Mouse (Mus musculus): Measurements from ENCODE around the gene Ccser1. TPM values are rescaled to one million over a fixed set of nuclear protein-coding genes. Genes with fewer than 3 reads are reported as not detected.
A peak's percentile ranks its signal among the peaks of the same experiment; 100 is the strongest.

Ccser1 gene
- polyA plus RNA-seq, 1 experiment from 2014 or later = 22.4 TPM

DNA sequence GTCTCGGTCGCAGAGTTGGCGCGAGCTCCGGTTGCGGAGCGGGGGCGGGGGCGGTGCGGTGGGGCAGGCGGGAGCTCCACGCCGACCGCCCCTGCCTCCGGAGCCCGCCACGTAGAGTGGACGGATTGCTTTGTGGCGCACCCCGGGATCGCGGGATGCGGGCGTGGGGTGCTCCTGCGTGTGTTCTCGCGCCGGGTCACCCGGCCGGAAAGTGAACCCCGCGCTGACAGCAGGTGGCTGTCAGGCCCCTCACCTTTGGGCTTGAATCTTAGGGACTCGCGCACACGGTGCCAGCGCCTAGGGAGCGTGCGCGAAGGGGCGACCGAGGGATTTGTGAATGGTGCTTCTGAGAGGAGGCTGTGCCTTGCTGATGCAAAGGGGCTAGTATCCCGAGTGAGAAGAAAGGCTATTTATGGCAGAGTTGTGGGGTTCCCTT, 650 bp downstream of the Ccser1 start:
- H3K27me3 ChIP-seq = no peaks in the 10 kb centered on the region
- peak overlapping the region; percentile 95 for H3K9ac ChIP-seq
- no peaks in the 10 kb centered on the region for H3K9me3 ChIP-seq (replicated peaks)
- H3K4me2 ChIP-seq = peak overlapping the region; percentile 78
- peaks cover 39% of the 10 kb centered on the region for H3K4me1 ChIP-seq
- peak; percentile 67 for ATAC-seq
- peak overlapping the region; percentile 94 for H3K27ac ChIP-seq
- 0% methylated on average over 35 of the region's 42 CpGs for WGBS
- H3K36me3 ChIP-seq (ENCODE audit: poor library complexity, severe bottlenecking) = no peaks in the 10 kb centered on the region
- peak overlapping the region; percentile 86 for H3K4me3 ChIP-seq

DNA sequence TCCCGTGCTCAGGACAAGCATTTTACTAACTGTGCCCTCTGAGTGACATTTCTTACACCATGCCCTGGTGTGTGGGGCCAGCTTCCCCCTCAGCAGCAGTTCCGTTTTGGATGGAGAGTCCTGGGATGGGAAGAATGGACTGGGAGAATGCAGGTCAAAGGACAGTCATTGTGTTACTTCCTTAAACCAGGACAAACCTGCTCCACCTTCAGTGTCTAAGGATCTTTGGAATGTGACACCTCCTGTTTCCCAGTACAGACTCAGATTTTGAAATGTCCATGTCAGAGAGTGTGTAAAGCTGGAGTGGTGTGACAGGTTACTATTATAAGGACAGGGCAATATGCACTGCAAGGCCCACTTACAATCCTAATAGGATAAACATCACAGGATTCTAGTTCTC, 8.9 kb downstream of the Ccser1 start:
- Histone ChIP-seq H3K9ac (no peak overlapping the region), H3K27ac (no peak overlapping the region), H3K4me1 (peaks cover 9% of the 10 kb centered on the region; the same call in 1 of the 2 replicates), H3K27me3 (no peaks in the 10 kb centered on the region), H3K9me3 (replicated peaks) (no peaks in the 10 kb centered on the region), H3K4me3 (no peak overlapping the region), H3K36me3 (ENCODE audit: poor library complexity, severe bottlenecking) (no peaks in the 10 kb centered on the region), H3K4me2 (no peak overlapping the region)
- 45% methylated on average over 2 of the region's 2 CpGs for WGBS
- no peak for ATAC-seq

DNA sequence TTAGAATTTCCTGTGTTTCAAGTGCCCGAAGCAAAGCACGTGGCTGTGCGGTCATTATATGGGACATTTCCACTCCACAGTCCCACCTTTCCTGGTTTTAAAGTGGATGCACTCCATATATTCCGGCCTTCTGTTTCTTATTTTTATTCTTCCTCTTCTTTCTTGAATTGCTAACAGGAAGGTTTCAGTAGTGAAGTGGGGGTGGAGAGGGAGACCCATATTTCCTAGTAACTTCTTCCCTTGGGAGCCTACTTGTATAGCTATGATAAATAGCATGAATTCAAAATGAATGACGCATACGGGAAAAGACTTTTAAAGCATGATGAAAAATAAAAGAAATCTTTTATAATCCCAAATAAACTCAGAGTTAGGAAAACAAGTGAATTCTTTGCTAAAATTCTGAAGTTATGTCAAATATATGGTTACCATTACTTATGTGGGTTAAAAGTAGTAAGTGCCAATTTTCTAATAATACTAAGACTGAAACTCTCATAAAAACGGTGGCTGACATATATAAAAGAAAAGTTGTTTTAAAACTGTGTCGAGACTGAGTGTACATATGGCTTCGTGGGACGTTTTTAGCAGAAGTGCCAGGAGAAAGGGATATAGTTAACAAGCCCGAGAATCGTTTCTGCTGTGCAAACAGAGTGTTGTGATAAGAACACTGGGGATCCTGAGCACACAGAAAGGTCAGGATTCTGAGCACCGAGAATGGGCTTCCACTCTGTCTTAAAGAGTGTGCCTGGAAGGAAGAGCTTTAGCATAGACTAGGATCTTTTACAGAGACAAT, 11.7 kb downstream of the Ccser1 start:
- 88% methylated on average over 13 of the region's 13 CpGs for WGBS

DNA sequence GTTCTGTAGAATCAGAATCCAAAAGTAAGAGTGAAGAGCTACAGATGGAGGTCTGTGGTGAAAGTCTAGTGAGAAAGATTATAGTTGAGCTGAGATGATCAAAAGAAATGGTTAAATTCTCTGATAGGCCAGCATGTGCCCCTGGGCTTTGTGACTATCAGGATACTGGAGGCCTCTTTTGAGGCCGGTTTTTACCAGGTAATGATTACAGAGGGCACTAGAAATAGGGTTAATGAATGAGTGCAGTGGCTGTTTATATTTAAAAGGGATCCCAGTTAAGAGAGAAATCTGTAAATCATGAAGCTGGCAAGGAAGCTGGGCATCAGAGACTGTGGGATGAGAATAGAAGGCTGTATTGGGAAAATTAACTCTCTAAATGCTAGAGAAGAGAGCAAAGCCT, 23.2 kb downstream of the Ccser1 start:
- H3K27me3 ChIP-seq = no peaks in the 10 kb centered on the region
- ATAC-seq = no peak
- 63% methylated on average over 1 of the region's 1 CpGs for WGBS
- no peak overlapping the region for H3K4me2 ChIP-seq
- H3K4me1 ChIP-seq = 0 out of 2 replicates have a peak, but pooled peaks cover 7% of the 10 kb centered on the region
- no peak overlapping the region for H3K27ac ChIP-seq
- no peak overlapping the region for H3K9ac ChIP-seq
- H3K4me3 ChIP-seq = no peak overlapping the region
- H3K36me3 ChIP-seq (ENCODE audit: poor library complexity, severe bottlenecking) = no peaks in the 10 kb centered on the region
- no peaks in the 10 kb centered on the region for H3K9me3 ChIP-seq (replicated peaks)

More for the DNA sequence above, 11.7 kb downstream of the Ccser1 start:
- no peak overlapping the region for H3K27ac ChIP-seq
- peaks cover 7% of the 10 kb centered on the region; the same call in 1 of the 2 replicates for H3K4me1 ChIP-seq
- no peak overlapping the region for H3K4me2 ChIP-seq
- H3K4me3 ChIP-seq = no peak overlapping the region
- no peak for ATAC-seq
- no peaks in the 10 kb centered on the region for H3K36me3 ChIP-seq (ENCODE audit: poor library complexity, severe bottlenecking)
- no peaks in the 10 kb centered on the region for H3K9me3 ChIP-seq (replicated peaks)
- no peaks in the 10 kb centered on the region for H3K27me3 ChIP-seq
- H3K9ac ChIP-seq = no peak overlapping the region

DNA sequence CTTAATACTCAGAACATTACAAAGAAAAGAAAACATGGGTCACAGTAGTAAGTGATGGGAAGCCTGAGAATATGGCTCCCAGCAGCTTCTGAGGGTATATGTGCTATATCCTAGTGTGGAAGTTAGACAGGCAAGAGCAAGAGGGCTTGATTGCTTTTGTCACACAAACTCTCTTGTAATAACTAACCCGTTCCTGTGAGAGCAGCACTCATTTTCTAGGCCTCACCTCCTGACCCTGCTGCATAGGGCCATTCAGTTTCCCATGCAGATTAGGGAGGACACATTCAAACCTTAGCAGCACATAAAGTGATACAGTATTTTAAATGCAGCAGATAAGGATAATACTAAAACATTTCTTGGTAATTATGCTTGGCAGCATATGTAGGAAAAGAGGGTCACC, 25.9 kb downstream of the Ccser1 start:
- H3K9ac ChIP-seq = no peak overlapping the region
- H3K9me3 ChIP-seq (replicated peaks) = no peaks in the 10 kb centered on the region
- peaks cover 15% of the 10 kb centered on the region for H3K4me1 ChIP-seq
- H3K4me3 ChIP-seq = no peak overlapping the region
- no peak for ATAC-seq
- H3K27me3 ChIP-seq = no peaks in the 10 kb centered on the region
- no peak overlapping the region for H3K4me2 ChIP-seq
- 25% methylated on average over 1 of the region's 1 CpGs for WGBS
- H3K36me3 ChIP-seq (ENCODE audit: poor library complexity, severe bottlenecking) = no peaks in the 10 kb centered on the region
- no peak overlapping the region for H3K27ac ChIP-seq

DNA sequence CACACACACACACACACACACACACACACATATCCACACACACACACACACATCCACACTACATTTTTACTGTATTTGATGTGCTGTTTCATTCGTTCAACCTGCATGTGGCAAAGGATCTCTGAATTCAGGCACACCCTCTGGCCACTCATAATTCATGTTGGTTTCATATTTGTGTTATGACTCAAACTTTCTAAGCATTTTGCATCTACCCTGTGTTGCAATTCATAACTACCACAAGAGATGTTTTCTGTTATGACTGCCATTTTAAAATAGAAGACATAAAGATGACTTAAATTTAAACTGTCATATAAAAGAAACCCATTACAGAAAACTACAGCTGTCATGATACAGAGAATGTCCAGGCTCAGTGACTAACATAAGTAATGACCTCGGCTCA, 26.5 kb downstream of the Ccser1 start:
- no peak overlapping the region for H3K9ac ChIP-seq
- ATAC-seq = no peak
- H3K4me1 ChIP-seq = peaks cover 15% of the 10 kb centered on the region
- H3K4me2 ChIP-seq = no peak overlapping the region
- no peaks in the 10 kb centered on the region for H3K36me3 ChIP-seq (ENCODE audit: poor library complexity, severe bottlenecking)
- no peaks in the 10 kb centered on the region for H3K27me3 ChIP-seq
- H3K4me3 ChIP-seq = no peak overlapping the region
- H3K9me3 ChIP-seq (replicated peaks) = no peaks in the 10 kb centered on the region
- no peak overlapping the region for H3K27ac ChIP-seq
- 83% methylated on average over 2 of the region's 2 CpGs for WGBS

DNA sequence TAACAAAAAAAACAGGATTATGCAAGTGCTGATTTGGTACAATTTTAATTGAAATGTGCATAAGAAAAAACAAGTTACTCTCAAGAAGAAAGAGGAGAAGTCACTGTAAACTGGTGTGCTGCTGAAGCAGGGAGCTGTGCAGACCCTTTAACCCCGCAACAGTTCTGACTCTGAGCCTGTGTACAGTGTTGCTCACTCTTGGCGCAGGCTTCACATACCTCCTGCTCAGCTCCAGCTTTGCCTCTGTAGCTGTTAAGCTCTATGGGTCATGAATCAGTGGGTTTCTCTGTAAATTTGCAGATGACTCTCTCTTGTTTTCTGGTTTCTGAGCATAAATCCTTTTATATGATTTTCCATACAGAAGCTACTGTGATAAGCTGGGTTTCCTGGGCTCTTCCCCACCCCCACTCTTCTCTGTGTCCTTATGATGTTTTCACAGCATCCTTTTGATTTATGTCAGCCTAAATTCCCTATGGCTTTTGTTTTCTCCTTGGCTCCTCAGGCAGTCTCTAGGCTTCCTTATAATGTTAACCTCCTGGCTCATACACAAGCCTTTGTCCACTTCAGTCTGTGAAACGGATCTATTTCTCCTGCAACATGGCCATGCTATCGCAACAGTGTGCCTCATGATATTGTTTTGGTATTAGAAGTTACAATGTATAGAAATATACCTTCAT, 30.1 kb downstream of the Ccser1 start:
- Histone ChIP-seq H3K4me3 (no peak overlapping the region), H3K27ac (peak overlapping the region; percentile 32), H3K27me3 (no peaks in the 10 kb centered on the region), H3K4me2 (no peak overlapping the region), H3K9ac (peak overlapping the region; percentile 46; the same call in 1 of the 2 replicates), H3K9me3 (replicated peaks) (no peaks in the 10 kb centered on the region), H3K4me1 (peaks cover 8% of the 10 kb centered on the region), H3K36me3 (ENCODE audit: poor library complexity, severe bottlenecking) (no peaks in the 10 kb centered on the region)
- 60% methylated on average over 4 of the region's 4 CpGs for whole genome bisulfite sequencing
- ATAC-seq = peak; percentile 72; the same call in 1 of the 2 replicates

DNA sequence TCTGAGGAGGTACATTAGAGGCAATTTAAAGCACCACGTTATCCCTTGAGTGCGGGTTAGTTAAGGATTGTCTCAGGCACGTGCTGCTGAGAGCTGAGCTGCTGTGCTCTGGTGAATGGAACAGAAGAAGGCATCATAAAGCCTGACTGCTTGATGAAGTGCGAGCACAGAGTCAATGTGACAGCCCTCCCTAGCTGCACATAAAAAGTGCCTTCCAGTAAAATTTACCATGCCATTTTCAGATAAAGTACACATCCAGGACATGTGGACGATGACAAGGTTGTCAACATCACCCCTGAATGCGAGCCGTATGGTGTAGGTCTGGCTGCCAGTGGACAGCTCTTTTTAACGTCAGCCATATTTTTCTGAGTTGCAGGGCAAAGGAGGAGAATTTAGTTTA, 35.6 kb downstream of the Ccser1 start:
- H3K9me3 ChIP-seq (replicated peaks) = no peaks in the 10 kb centered on the region
- no peak for ATAC-seq
- H3K4me2 ChIP-seq = no peak overlapping the region
- 75% methylated on average over 8 of the region's 8 CpGs for WGBS
- H3K4me3 ChIP-seq = no peak overlapping the region
- H3K36me3 ChIP-seq (ENCODE audit: poor library complexity, severe bottlenecking) = no peaks in the 10 kb centered on the region
- H3K27ac ChIP-seq = no peak overlapping the region
- H3K4me1 ChIP-seq = peaks cover 10% of the 10 kb centered on the region; the same call in 1 of the 2 replicates
- H3K27me3 ChIP-seq = no peaks in the 10 kb centered on the region
- no peak overlapping the region for H3K9ac ChIP-seq

DNA sequence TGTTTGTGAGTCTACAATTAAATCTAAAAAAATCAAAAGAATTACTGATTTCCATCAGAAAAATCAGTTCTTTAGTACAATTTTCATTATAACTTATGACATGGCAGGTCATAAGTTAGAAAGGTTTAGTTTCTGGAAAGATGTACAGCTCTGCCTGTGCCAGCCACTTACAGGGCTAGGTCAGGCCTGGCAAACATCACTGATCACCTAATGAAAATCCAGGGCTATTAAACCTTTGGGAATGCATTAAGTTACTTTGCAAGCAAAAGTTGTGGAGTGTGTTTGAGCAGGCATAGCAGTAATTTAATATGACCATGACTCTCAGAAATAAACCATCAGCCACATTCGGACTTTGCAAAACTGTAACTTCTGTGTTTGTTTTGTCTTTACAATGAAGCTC, 36.4 kb downstream of the Ccser1 start:
- no peak overlapping the region for H3K4me2 ChIP-seq
- H3K27me3 ChIP-seq = no peaks in the 10 kb centered on the region
- H3K9me3 ChIP-seq (replicated peaks) = no peaks in the 10 kb centered on the region
- peaks cover 10% of the 10 kb centered on the region; the same call in 1 of the 2 replicates for H3K4me1 ChIP-seq
- ATAC-seq = no peak
- 86% methylated on average over 1 of the region's 1 CpGs for WGBS
- no peak overlapping the region for H3K27ac ChIP-seq
- no peaks in the 10 kb centered on the region for H3K36me3 ChIP-seq (ENCODE audit: poor library complexity, severe bottlenecking)
- no peak overlapping the region for H3K4me3 ChIP-seq
- no peak overlapping the region for H3K9ac ChIP-seq

DNA sequence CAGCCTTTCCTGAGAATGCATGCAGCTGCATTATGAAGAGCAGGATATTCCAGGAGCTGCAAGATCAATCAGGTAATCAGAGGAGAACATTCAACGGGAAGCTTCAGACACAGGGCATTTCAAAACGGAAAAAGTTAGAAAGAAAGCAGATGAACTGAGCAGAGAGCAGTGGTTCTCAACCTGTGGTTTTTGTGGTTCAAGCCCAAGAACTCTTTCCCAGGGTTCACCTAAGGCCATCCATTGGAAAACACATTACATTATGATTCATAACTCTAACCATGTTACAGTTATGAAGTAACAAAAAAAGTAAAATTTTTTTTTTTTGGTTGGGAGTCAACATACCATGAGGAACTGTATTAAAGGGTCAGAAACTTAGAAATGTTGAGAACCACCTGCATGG, 37.6 kb downstream of the Ccser1 start:
- no peak for ATAC-seq
- Histone ChIP-seq H3K4me3 (no peak overlapping the region), H3K36me3 (ENCODE audit: poor library complexity, severe bottlenecking) (no peaks in the 10 kb centered on the region), H3K9ac (no peak overlapping the region), H3K27me3 (no peaks in the 10 kb centered on the region), H3K9me3 (replicated peaks) (no peaks in the 10 kb centered on the region), H3K27ac (no peak overlapping the region), H3K4me1 (peaks cover 10% of the 10 kb centered on the region; the same call in 1 of the 2 replicates), H3K4me2 (no peak overlapping the region)
- 87% methylated on average over 2 of the region's 2 CpGs for WGBS

DNA sequence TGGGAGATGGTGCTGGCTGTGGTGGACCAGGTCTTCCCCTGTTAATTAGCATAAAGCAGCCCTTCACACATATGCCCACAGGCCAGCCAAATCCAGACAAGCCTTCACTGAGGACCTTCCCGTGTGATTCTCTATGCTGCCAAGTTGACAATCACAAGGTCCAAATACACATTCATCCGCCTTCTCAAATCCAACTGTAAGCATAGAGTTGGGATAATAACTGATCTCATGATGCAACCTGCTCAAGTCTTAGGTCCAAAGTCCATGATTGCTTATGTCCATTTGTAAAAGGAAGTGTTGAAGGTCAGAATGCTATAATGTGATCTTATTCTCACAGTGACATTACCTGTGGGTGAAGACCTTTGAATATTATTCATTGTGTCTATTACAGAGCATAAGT, 43.4 kb downstream of the Ccser1 start:
- H3K9ac ChIP-seq = no peak overlapping the region
- H3K27me3 ChIP-seq = no peaks in the 10 kb centered on the region
- WGBS = 87% methylated on average over 2 of the region's 2 CpGs
- ATAC-seq = no peak
- H3K27ac ChIP-seq = no peak overlapping the region
- H3K4me3 ChIP-seq = no peak overlapping the region
- H3K4me2 ChIP-seq = no peak overlapping the region
- H3K4me1 ChIP-seq = no peaks in the 10 kb centered on the region
- H3K36me3 ChIP-seq (ENCODE audit: poor library complexity, severe bottlenecking) = no peaks in the 10 kb centered on the region
- H3K9me3 ChIP-seq (replicated peaks) = no peaks in the 10 kb centered on the region

DNA sequence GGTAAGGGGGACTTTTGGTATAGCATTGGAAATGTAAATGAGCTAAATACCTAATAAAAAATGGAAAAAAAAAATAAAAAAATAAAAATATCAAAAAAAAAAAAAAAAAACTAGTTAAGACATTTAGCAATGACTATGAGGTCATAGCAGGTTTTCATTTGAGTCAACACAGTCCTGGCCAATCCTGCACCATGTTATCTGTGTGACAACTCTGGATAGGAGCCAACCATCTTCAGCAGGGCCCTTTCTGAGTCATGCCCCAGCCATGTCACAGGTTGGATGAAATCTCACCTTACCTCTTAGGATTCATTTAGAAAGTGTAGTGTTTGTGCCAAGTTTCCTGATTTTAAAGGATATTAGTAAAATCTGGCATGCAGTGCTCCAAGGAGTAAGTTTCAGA, 45.2 kb downstream of the Ccser1 start:
- Histone ChIP-seq H3K4me3 (no peak overlapping the region), H3K36me3 (ENCODE audit: poor library complexity, severe bottlenecking) (no peaks in the 10 kb centered on the region), H3K9me3 (replicated peaks) (no peaks in the 10 kb centered on the region), H3K27me3 (no peaks in the 10 kb centered on the region), H3K4me1 (peaks cover 3% of the 10 kb centered on the region), H3K27ac (no peak overlapping the region), H3K9ac (no peak overlapping the region), H3K4me2 (no peak overlapping the region)
- no peak for ATAC-seq

All from forebrain, embryonic 13.5 days (tissue).